Mouse (Mus musculus) midbrain, embryonic 14.5 days (tissue): Measurements from ENCODE around the gene Cacna1e. TPM values are rescaled to one million over a fixed set of nuclear protein-coding genes. Genes with fewer than 3 reads are reported as not detected.

ENCODE experiments used
- ATAC-seq: fragments of 200-750 bp; cut with Nextera tagmentation; 2 replicates; pipeline ENCODE4 v1.8.0; 2017; ENCODE audit warnings: moderate number of reproducible peaks, moderate library complexity; ENCODE audit not compliant: low FRiP score, low TSS enrichment
- DNase-seq: peaks from one replicate; pipeline ENCODE4 v3.0.0-alpha.2; 2015
- H3K27ac ChIP-seq: fragments of 300-500 bp; sonication (generic); replicated peaks from 2 replicates; pipeline ENCODE4 v1.5.1; 2014; ENCODE audit warnings: mild to moderate bottlenecking, low read depth, low read length, moderate library complexity
- H3K27me3 ChIP-seq: fragments of 300-500 bp; sonication (generic); 2 replicates; pipeline ENCODE4 v1.6.1; 2014; ENCODE audit warnings: low read length, control low read depth, mixed read lengths; ENCODE audit not compliant: control insufficient read depth, insufficient read depth
- H3K36me3 ChIP-seq: fragments of 300-500 bp; sonication (generic); 2 replicates; pipeline ENCODE4 v1.6.1; 2014; ENCODE audit warnings: low read length, control low read depth; ENCODE audit not compliant: control insufficient read depth, insufficient read depth
- H3K4me1 ChIP-seq: fragments of 300-500 bp; sonication (generic); 2 replicates; pipeline ENCODE4 v1.6.1; 2014; ENCODE audit warnings: mild to moderate bottlenecking, antibody characterized with exemption, low read length, control low read depth; ENCODE audit not compliant: control insufficient read depth, insufficient read depth
- H3K4me2 ChIP-seq: fragments of 300-500 bp; sonication (generic); 2 replicates; pipeline ENCODE4 v1.6.1; 2014; ENCODE audit warnings: mild to moderate bottlenecking, low read length, moderate library complexity
- H3K4me3 ChIP-seq: fragments of 300-500 bp; sonication (generic); replicated peaks from 2 replicates; pipeline ENCODE4 v1.5.1; 2014; ENCODE audit warnings: low read depth, low read length
- H3K9ac ChIP-seq: fragments of 300-500 bp; sonication (generic); replicated peaks from 2 replicates; pipeline ENCODE4 v1.6.1; 2014; ENCODE audit warnings: mild to moderate bottlenecking, low read length, moderate library complexity
- H3K9me3 ChIP-seq: fragments of 300-500 bp; sonication (generic); 2 replicates; pipeline ENCODE4 v1.6.1; 2016; ENCODE audit warnings: low read length, control low read depth, mixed read lengths; ENCODE audit not compliant: control insufficient read depth
- WGBS: fragments of 180-500 bp; shearing (Covaris S2); extraction: QIAGEN DNeasy Blood & Tissue Kit; methylation state at CpG from one replicate; pipeline ENCODE4 v1.1.7; 2014; 5-methylcytosine and 5-hydroxymethylcytosine counted together
- polyA plus RNA-seq: library from polyadenylated mRNA; unstranded; fragments of >200 nt; fragmentation: Nextera tagmentation; extraction: Ambion mirVana; gene quantifications from 2 replicates; pipeline ENCODE4 v1.2.1, GENCODE M21; 2014

The Cacna1e gene
- polyA plus RNA-seq, 1 experiment from 2014 or later, result 16.8 TPM

GRCm38 (mm10) chr1:154704558-154705185 is 179.6 kb downstream of the Cacna1e start:
- Histone ChIP-seq H3K36me3 (no peaks in the 10 kb centered on the region), H3K27ac (peak overlapping the region; percentile 26; the same call in 1 of the 2 replicates), H3K9me3 (no peaks in the 10 kb centered on the region), H3K27me3 (no peaks in the 10 kb centered on the region), H3K4me2 (no peak overlapping the region), H3K9ac (no peak overlapping the region), H3K4me3 (no peak overlapping the region), H3K4me1 (peaks cover 4% of the 10 kb centered on the region; the same call in 1 of the 2 replicates)
- 62% methylated on average over 11 of the region's 11 CpGs for WGBS
- ATAC-seq, result peak; percentile 40
- peak; percentile 71 for DNase-seq

GRCm38 (mm10) chr1:154702623-154703022 is 181.7 kb downstream of the Cacna1e start:
- Histone ChIP-seq H3K36me3 (no peaks in the 10 kb centered on the region), H3K9ac (no peak overlapping the region), H3K9me3 (no peaks in the 10 kb centered on the region), H3K27me3 (no peaks in the 10 kb centered on the region), H3K4me3 (no peak overlapping the region), H3K4me2 (no peak overlapping the region), H3K27ac (no peak overlapping the region), H3K4me1 (peaks cover 4% of the 10 kb centered on the region; the same call in 1 of the 2 replicates)
- no peak for DNase-seq
- 88% methylated on average over 2 of the region's 2 CpGs for WGBS
- no peak for ATAC-seq

GRCm38 (mm10) chr1:154688876-154689665 is 195.2 kb downstream of the Cacna1e start:
- Histone ChIP-seq H3K27me3 (no peaks in the 10 kb centered on the region), H3K36me3 (no peaks in the 10 kb centered on the region), H3K4me2 (peak overlapping the region; percentile 17; the same call in 1 of the 2 replicates), H3K27ac (0 out of 2 replicates have a peak overlapping the region, but pooled peaks have one; percentile 1), H3K4me3 (no peak overlapping the region), H3K4me1 (no peaks in the 10 kb centered on the region), H3K9ac (no peak overlapping the region), H3K9me3 (no peaks in the 10 kb centered on the region)
- WGBS, result 41% methylated on average over 14 of the region's 14 CpGs
- ATAC-seq, result no peak
- peak; percentile 30 for DNase-seq

GRCm38 (mm10) chr1:154686861-154687260 is 197.4 kb downstream of the Cacna1e start:
- ATAC-seq, result no peak
- no peak overlapping the region for H3K4me3 ChIP-seq
- no peak for DNase-seq

GRCm38 (mm10) chr1:154683477-154684106 is 200.7 kb downstream of the Cacna1e start:
- H3K4me1 ChIP-seq, result no peaks in the 10 kb centered on the region
- H3K36me3 ChIP-seq, result no peaks in the 10 kb centered on the region
- H3K27me3 ChIP-seq, result no peaks in the 10 kb centered on the region
- H3K27ac ChIP-seq, result no peak overlapping the region
- WGBS, result 86% methylated on average over 1 of the region's 1 CpGs
- H3K4me3 ChIP-seq, result no peak overlapping the region
- H3K9me3 ChIP-seq, result no peaks in the 10 kb centered on the region
- H3K9ac ChIP-seq, result no peak overlapping the region
- no peak for ATAC-seq
- H3K4me2 ChIP-seq, result no peak overlapping the region
- no peak for DNase-seq

More at GRCm38 (mm10) chr1:154686861-154687260, 197.4 kb downstream of the Cacna1e start:
- WGBS, result 38% methylated on average over 6 of the region's 6 CpGs
- H3K9ac ChIP-seq, result no peak overlapping the region
- no peak overlapping the region for H3K4me2 ChIP-seq
- H3K36me3 ChIP-seq, result no peaks in the 10 kb centered on the region
- no peaks in the 10 kb centered on the region for H3K27me3 ChIP-seq
- no peak overlapping the region for H3K27ac ChIP-seq
- no peaks in the 10 kb centered on the region for H3K9me3 ChIP-seq
- no peaks in the 10 kb centered on the region for H3K4me1 ChIP-seq

- Histone ChIP-seq H3K4me3 (no peak overlapping the region), H3K9me3 (no peaks in the 10 kb centered on the region), H3K9ac (no peak overlapping the region), H3K4me1 (no peaks in the 10 kb centered on the region), H3K36me3 (no peaks in the 10 kb centered on the region), H3K27ac (no peak overlapping the region), H3K4me2 (no peak overlapping the region), H3K27me3 (no peaks in the 10 kb centered on the region)
- ATAC-seq (no peak), DNase-seq (no peak)
- 25% methylated on average over 1 of the region's 1 CpGs for WGBS
Observed at GRCm38 (mm10) chr1:154678989-154679388, 205.3 kb downstream of the Cacna1e start.

GRCm38 (mm10) chr1:154678151-154678550 is 206.2 kb downstream of the Cacna1e start:
- Histone ChIP-seq H3K9me3 (no peaks in the 10 kb centered on the region), H3K4me1 (no peaks in the 10 kb centered on the region), H3K4me3 (no peak overlapping the region), H3K36me3 (no peaks in the 10 kb centered on the region), H3K27me3 (no peaks in the 10 kb centered on the region), H3K4me2 (no peak overlapping the region), H3K27ac (no peak overlapping the region), H3K9ac (no peak overlapping the region)
- DNase-seq (no peak), ATAC-seq (no peak)
- 10% methylated on average over 3 of the region's 3 CpGs for WGBS

- Histone ChIP-seq H3K4me2 (no peak overlapping the region), H3K27me3 (no peaks in the 10 kb centered on the region), H3K36me3 (no peaks in the 10 kb centered on the region), H3K4me3 (no peak overlapping the region), H3K9ac (no peak overlapping the region), H3K27ac (no peak overlapping the region), H3K4me1 (no peaks in the 10 kb centered on the region), H3K9me3 (no peaks in the 10 kb centered on the region)
- no peak for DNase-seq
- 39% methylated on average over 2 of the region's 2 CpGs for WGBS
- ATAC-seq, result no peak
Observed at GRCm38 (mm10) chr1:154677677-154678076, 206.6 kb downstream of the Cacna1e start.
